Mouse (Mus musculus) hindbrain, embryonic 15.5 days (tissue): ENCODE results near the gene Mrps14. TPM values are rescaled to one million over a fixed set of nuclear protein-coding genes. Genes with fewer than 3 reads are reported as not detected.

Experiments used
- polyA plus RNA-seq: library from polyadenylated mRNA; unstranded; fragments of >200 nt; fragmentation: Nextera tagmentation; extraction: Ambion mirVana; gene quantifications from 2 replicates; pipeline ENCODE4 v1.2.1, GENCODE M21; 2015

The Mrps14 gene
- polyA plus RNA-seq, 1 experiment from 2014 or later, result 125 TPM

Other genes starting within 250 kb of the Mrps14 start
- gene 4930523C07Rik, start 150.8 kb upstream of the Mrps14 start, polyA plus RNA-seq, result 2.6 and 3.1 TPM in 2 replicates
- gene Tnn, start 41.6 kb upstream of the Mrps14 start, polyA plus RNA-seq, result 0.08 and 0.12 TPM in 2 replicates
- gene Cacybp, start 17.7 kb downstream of the Mrps14 start, polyA plus RNA-seq, result 251 and 263 TPM in 2 replicates